Mouse (Mus musculus) megakaryocyte, embryonic 14.5 days (primary cell): ENCODE measurements at regions not wholly inside any gene's neighbourhood (a gene's known extent, or its start where the extent isn't known, plus 50 kb on each side); places are given as distances from the start of the nearest gene placed in this dataset.

Source experiments
- FLI1 ChIP-seq: IDR thresholded peaks from 2 replicates; pipeline ENCODE4 v1.6.1; 2012; ENCODE audit warnings: low read length, inconsistent platforms, mixed read lengths
- GATA1 ChIP-seq: IDR thresholded peaks from 3 replicates; pipeline ENCODE4 v1.6.1; 2012; ENCODE audit warnings: mixed read lengths, low read length, inconsistent platforms, borderline replicate concordance

GRCm38 (mm10) chr9:117843531-117843930 is 196.8 kb upstream of the Azi2 start:
- no peak for TF ChIP-seq GATA1
- no peak for TF ChIP-seq FLI1
